Mouse (Mus musculus) MEL (cell line): ENCODE data around the gene Dennd2c. TPM values are rescaled to one million over a fixed set of nuclear protein-coding genes. Genes with fewer than 3 reads are reported as not detected.

Experiments
- DNase-seq: peaks from one replicate; pipeline ENCODE4 v3.0.0; 2011; ENCODE audit warnings: low read depth, low spot score
- H3K27ac ChIP-seq: 2 replicates; pipeline ENCODE4 v1.5.1; 2012; ENCODE audit warnings: low read depth, mild to moderate bottlenecking, control low read depth, low read length, moderate library complexity; ENCODE audit not compliant: control insufficient read depth
- H3K27me3 ChIP-seq, 2 experiments: fragments of 150-350 bp in 1 of 2; sonication (generic) in 1 of 2; 2 replicates each; pipeline ENCODE4 v1.6.1; 2012; ENCODE audit warnings: low read length in 2 of 2, mild to moderate bottlenecking in 2 of 2, improper control_type of control experiment in 1 of 2, moderate library complexity in 1 of 2; ENCODE audit not compliant: insufficient read depth in 2 of 2, control insufficient read depth in 1 of 2
- H3K36me3 ChIP-seq, 2 experiments: 2 replicates each; pipeline ENCODE4 v1.6.1; 2012 to 2014; ENCODE audit warnings: low read length in 2 of 2, improper control_type of control experiment in 1 of 2, inconsistent platforms in 1 of 2, mild to moderate bottlenecking in 1 of 2; ENCODE audit not compliant: insufficient read depth in 2 of 2, control insufficient read depth in 1 of 2
- H3K4me1 ChIP-seq, 2 experiments: fragments of 150-350 bp in 1 of 2; sonication (generic) in 1 of 2; 2 replicates each; pipeline ENCODE4 v1.6.1; 2012; ENCODE audit warnings: low read length in 2 of 2, improper control_type of control experiment in 1 of 2, mild to moderate bottlenecking in 1 of 2; ENCODE audit not compliant: insufficient read depth in 2 of 2, control insufficient read depth in 1 of 2
- H3K4me3 ChIP-seq, 2 experiments: fragments of 150-350 bp in 1 of 2; sonication (generic) in 1 of 2; 2 replicates each; pipeline ENCODE4 v1.5.1; 2012; ENCODE audit warnings: low read depth in 2 of 2, low read length in 2 of 2, mild to moderate bottlenecking in 2 of 2, moderate library complexity in 2 of 2, control low read depth in 1 of 2, improper control_type of control experiment in 1 of 2; ENCODE audit not compliant: control insufficient read depth in 1 of 2, insufficient read depth in 1 of 2
- H3K79me2 ChIP-seq: 2 replicates; pipeline ENCODE4 v1.6.1; 2012; ENCODE audit warnings: mild to moderate bottlenecking, low read length, moderate library complexity; ENCODE audit not compliant: control insufficient read depth, poor library complexity, insufficient read depth
- H3K9ac ChIP-seq: 2 replicates; pipeline ENCODE4 v1.6.1; 2012; ENCODE audit warnings: low read depth, mild to moderate bottlenecking, control low read depth, low read length, moderate library complexity; ENCODE audit not compliant: control insufficient read depth, poor library complexity, severe bottlenecking
- H3K9me3 ChIP-seq: fragments of 150-350 bp; sonication (generic); replicated peaks from 2 replicates; pipeline ENCODE4 v1.6.1; 2012; ENCODE audit warnings: mild to moderate bottlenecking, low read length, improper control_type of control experiment, moderate library complexity; ENCODE audit not compliant: insufficient read depth
- JUND ChIP-seq: IDR thresholded peaks from 2 replicates; pipeline ENCODE4 v1.6.1; 2011; ENCODE audit warnings: low read depth, mild to moderate bottlenecking, improper control_type of control experiment, low read length
- KAT2A ChIP-seq: conservative IDR thresholded peaks from 2 replicates; pipeline ENCODE4 v1.6.1; 2012; ENCODE audit warnings: low read depth, low read length, improper control_type of control experiment, inconsistent platforms
- MAFK ChIP-seq: IDR thresholded peaks from 2 replicates; pipeline ENCODE4 v1.6.1; 2011; ENCODE audit warnings: low read depth, mild to moderate bottlenecking, low read length, improper control_type of control experiment, borderline replicate concordance
- MEF2A ChIP-seq: IDR thresholded peaks from 2 replicates; pipeline ENCODE4 v1.6.1; 2014; ENCODE audit warnings: low read depth, mild to moderate bottlenecking, inconsistent platforms, low read length, improper control_type of control experiment; ENCODE audit not compliant: poor library complexity, insufficient replicate concordance, severe bottlenecking; ENCODE audit errors: extremely low read depth
- MXI1 ChIP-seq: IDR thresholded peaks from 2 replicates; pipeline ENCODE4 v1.6.1; 2011; ENCODE audit warnings: mild to moderate bottlenecking, low read depth, low read length, improper control_type of control experiment
- MYB ChIP-seq: IDR thresholded peaks from 2 replicates; pipeline ENCODE4 v1.6.1; 2011; ENCODE audit warnings: mild to moderate bottlenecking, low read depth, low read length, improper control_type of control experiment
- MYC ChIP-seq: IDR thresholded peaks from 2 replicates; pipeline ENCODE4 v1.6.1; 2011; ENCODE audit warnings: low read depth, mild to moderate bottlenecking, low read length, improper control_type of control experiment, moderate library complexity
- NRF1 ChIP-seq: IDR thresholded peaks from 2 replicates; pipeline ENCODE4 v1.6.1; 2014; ENCODE audit warnings: low read depth, mild to moderate bottlenecking, inconsistent platforms, low read length, improper control_type of control experiment, moderate library complexity; ENCODE audit not compliant: poor library complexity, insufficient read depth, severe bottlenecking
- POLR2A ChIP-seq, 2 experiments: IDR thresholded peaks; 2 replicates each; pipeline ENCODE4 v1.6.1; 2011 to 2012; ENCODE audit warnings: low read length in 2 of 2, mild to moderate bottlenecking in 2 of 2, control low read depth in 1 of 2, improper control_type of control experiment in 1 of 2, low read depth in 1 of 2, moderate library complexity in 1 of 2; ENCODE audit not compliant: control insufficient read depth in 1 of 2, insufficient read depth in 1 of 2, poor library complexity in 1 of 2
- SIN3A ChIP-seq: IDR thresholded peaks from 2 replicates; pipeline ENCODE4 v1.6.1; 2012; ENCODE audit warnings: low read length, improper control_type of control experiment, inconsistent platforms
- TAL1 ChIP-seq: IDR thresholded peaks from 2 replicates; pipeline ENCODE4 v1.6.1; 2012; ENCODE audit warnings: mild to moderate bottlenecking, inconsistent platforms, low read length, moderate library complexity, mixed read lengths
- ZC3H11A ChIP-seq: IDR thresholded peaks from 2 replicates; pipeline ENCODE4 v1.6.1; 2012; ENCODE audit warnings: low read depth, mild to moderate bottlenecking, inconsistent platforms, low read length, improper control_type of control experiment
- polyA plus RNA-seq, 2 experiments: library from polyadenylated mRNA; stranded (reverse) in 1 of 2; unstranded in 1 of 2; fragments of >175 nt in 1 of 2; fragments of >200 nt in 1 of 2; gene quantifications; 2 replicates each; pipeline versions ENCODE4 v1.2.1 to v1.2.4; 2012; ENCODE audit warnings: low replicate concordance in 2 of 2, low read depth in 1 of 2; ENCODE audit not compliant: insufficient read length in 2 of 2, insufficient read depth in 1 of 2, missing spikeins in 1 of 2
- total RNA-seq: library from RNA; depleted of rRNA; stranded (reverse); fragments of 300-350 nt; gene quantifications from 2 replicates; pipeline ENCODE4 v1.2.3, GENCODE M21; 2012

The Dennd2c gene
- total and polyA plus RNA-seq, 3 experiments, result 5.0 to 8.0 TPM; not detected in 1

- Histone ChIP-seq H3K27ac (no peak overlapping the region), H3K79me2 (no peaks in the 10 kb centered on the region), H3K36me3 (no peaks in the 10 kb centered on the region)
- DNase-seq, result no peak
- no peak for TF ChIP-seq SIN3A
- no peak for TF ChIP-seq KAT2A
- TF ChIP-seq, all 39 proteins: peak for 0
- H3K9ac ChIP-seq, result no peak overlapping the region
- no peaks in the 10 kb centered on the region for H3K4me1 ChIP-seq
- no peak overlapping the region for H3K4me3 ChIP-seq
- H3K9me3 ChIP-seq, result no peaks in the 10 kb centered on the region
- H3K27me3 ChIP-seq, result no peaks in the 10 kb centered on the region
Measured at GRCm38 (mm10) chr3:103075871-103076270, 26.5 kb upstream of the Dennd2c start.

GRCm38 (mm10) chr3:103076476-103076875 is 25.9 kb upstream of the Dennd2c start:
- Histone ChIP-seq H3K27ac (no peak overlapping the region), H3K9me3 (no peaks in the 10 kb centered on the region), H3K4me3 (no peak overlapping the region), H3K4me1 (no peaks in the 10 kb centered on the region), H3K79me2 (no peaks in the 10 kb centered on the region), H3K9ac (no peak overlapping the region), H3K27me3 (no peaks in the 10 kb centered on the region), H3K36me3 (no peaks in the 10 kb centered on the region)
- TF ChIP-seq KAT2A (no peak), MXI1 (no peak), NRF1 (no peak), MEF2A (no peak), MYB (no peak), MAFK (no peak), ZC3H11A (no peak), TAL1 (no peak), POLR2A (IDR thresholded peaks at IDR 0.05; ENCODE audit: control insufficient read depth in 1 of 2, insufficient read depth in 1 of 2, low read depth in 1 of 2, low read length in 2 of 2, poor library complexity in 1 of 2) (no peak)
- no peak for DNase-seq

- H3K4me3 ChIP-seq, result no peak overlapping the region
- no peak overlapping the region for H3K27ac ChIP-seq
- TF ChIP-seq MYC (no peak), JUND (no peak)
- no peak overlapping the region for H3K9ac ChIP-seq
- no peaks in the 10 kb centered on the region for H3K36me3 ChIP-seq
- H3K27me3 ChIP-seq, result peaks cover 2% of the 10 kb centered on the region in 2 experiments; a peak in 1 of 4 replicates
- no peak for DNase-seq
- no peaks in the 10 kb centered on the region for H3K4me1 ChIP-seq
- no peaks in the 10 kb centered on the region for H3K79me2 ChIP-seq
- H3K9me3 ChIP-seq, result no peaks in the 10 kb centered on the region
Measured at GRCm38 (mm10) chr3:103079301-103079700, 23.1 kb upstream of the Dennd2c start.
